Mouse (Mus musculus) brain, embryonic 14.5 days (tissue): Measurements from ENCODE around the gene Srsf10. TPM values are rescaled to one million over a fixed set of nuclear protein-coding genes. Genes with fewer than 3 reads are reported as not detected.

Experiments used
- DNase-seq: peaks from one replicate; pipeline ENCODE4 v3.0.0-alpha.2; 2011; ENCODE audit warnings: low read depth
- CTCF ChIP-seq: fragments of 200-500 bp; IDR thresholded peaks from 2 replicates; pipeline ENCODE4 v1.5.1; 2012; ENCODE audit warnings: inconsistent platforms, mild to moderate bottlenecking, moderate library complexity, borderline replicate concordance; ENCODE audit not compliant: insufficient read depth, insufficient read length; ENCODE audit errors: extremely low read depth
- POLR2A ChIP-seq: fragments of 200-500 bp; IDR thresholded peaks from 2 replicates; pipeline ENCODE4 v1.6.1; 2012; ENCODE audit warnings: mild to moderate bottlenecking, inconsistent platforms, borderline replicate concordance; ENCODE audit not compliant: poor library complexity, insufficient read depth, insufficient read length, severe bottlenecking; ENCODE audit errors: extremely low read depth
- polyA plus RNA-seq: library from polyadenylated mRNA; depleted of rRNA; stranded (reverse); fragments of >200 nt; gene quantifications from 2 replicates; pipeline ENCODE4 v1.2.3, GENCODE M21; 2012

Gene Srsf10
- polyA plus RNA-seq, 1 experiment = 128 TPM

DNA sequence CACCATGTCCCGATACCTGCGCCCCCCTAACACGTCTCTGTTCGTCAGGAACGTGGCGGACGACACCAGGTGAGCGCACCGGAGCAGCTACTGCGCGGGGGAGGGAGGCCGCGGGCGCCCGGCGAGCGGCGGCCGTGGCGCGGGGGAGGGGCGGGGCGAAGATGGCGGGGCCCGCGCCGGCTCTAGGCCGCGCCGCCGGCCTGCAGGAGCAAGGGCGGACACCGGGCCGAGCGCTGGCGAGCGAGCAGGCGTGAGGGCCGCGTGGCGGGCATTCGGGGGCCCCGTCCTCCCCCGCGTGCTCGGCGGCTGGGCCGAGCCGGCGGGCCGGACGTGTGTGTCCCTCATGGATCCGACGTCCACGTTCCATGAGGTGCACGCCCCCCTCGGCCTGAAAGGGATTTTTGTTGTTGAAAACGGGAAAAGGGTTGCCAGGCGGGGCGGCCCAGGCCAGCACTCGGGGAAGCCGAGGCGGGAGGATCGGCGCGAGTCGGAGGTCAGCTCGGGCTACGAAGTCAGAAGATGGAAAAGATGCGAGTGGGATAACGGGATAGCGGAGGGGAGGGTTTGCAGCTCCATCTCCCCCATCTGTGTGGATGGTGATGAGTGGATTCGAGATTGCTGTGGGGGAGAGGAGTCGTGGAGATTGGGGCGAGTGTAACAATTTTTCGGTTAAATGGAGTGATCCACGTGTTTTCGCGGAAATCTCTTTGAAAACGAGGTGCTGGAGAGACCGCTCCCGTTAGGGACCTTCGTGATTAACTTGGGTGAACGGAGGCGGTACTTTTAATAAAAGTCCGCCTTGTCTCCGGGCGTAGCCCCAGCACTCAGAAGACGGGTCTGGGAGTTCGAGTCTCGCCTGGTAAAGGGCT, 910 bp downstream of the Srsf10 start:
- no peak for TF ChIP-seq POLR2A
- TF ChIP-seq CTCF = no peak
- DNase-seq = peak; percentile 80

DNA sequence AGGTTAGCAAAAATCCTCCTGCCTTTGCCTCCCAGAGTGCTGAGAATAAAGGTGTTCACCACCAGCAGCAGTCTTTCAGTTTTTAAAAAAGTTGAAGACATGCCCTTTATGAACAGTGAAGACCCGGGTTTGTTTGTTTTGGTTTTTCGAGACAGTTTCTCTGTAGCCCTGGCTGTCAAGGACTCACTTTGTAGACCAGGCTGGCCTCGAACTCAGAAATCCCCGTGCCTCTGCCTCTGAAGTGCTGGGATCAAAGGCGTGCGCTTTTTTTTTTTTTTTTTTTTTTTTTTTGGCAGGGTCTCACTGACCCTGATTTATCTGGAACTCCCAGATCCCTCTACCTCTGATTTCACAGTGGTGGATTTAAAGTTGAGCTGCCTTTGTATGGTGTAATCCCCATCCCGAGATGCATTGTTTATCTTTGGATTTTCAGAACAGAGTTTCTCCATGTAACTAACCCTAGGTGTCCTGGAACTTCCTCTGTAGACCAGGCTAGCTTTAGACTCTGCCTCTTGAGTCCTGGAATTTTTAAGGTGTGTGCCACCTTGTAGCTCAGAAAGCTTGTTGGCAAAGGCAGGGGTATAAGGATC, 2.1 kb downstream of the Srsf10 start:
- no peak for DNase-seq
- TF ChIP-seq CTCF (no peak), POLR2A (no peak)

DNA sequence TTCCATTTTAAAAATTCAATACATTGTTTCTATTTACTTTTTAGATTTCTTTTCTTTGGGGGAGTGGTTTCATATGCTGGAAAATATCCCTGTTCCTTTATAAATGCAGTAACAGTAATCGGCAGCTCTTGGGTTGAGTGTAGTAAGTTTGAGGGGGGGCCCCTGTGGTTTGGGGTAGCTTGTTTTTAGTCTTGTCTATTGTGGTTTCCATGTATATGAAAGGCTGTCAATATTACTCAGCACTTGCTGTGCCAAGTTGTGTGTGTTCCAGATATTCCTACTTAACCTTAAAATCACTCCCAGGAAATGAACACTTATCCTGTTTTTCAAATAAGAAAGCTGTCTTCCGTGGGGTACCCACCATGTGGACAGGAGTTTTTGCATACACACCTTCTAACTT, 13.4 kb downstream of the Srsf10 start:
- no peak for TF ChIP-seq CTCF
- TF ChIP-seq POLR2A = no peak
- no peak for DNase-seq

DNA sequence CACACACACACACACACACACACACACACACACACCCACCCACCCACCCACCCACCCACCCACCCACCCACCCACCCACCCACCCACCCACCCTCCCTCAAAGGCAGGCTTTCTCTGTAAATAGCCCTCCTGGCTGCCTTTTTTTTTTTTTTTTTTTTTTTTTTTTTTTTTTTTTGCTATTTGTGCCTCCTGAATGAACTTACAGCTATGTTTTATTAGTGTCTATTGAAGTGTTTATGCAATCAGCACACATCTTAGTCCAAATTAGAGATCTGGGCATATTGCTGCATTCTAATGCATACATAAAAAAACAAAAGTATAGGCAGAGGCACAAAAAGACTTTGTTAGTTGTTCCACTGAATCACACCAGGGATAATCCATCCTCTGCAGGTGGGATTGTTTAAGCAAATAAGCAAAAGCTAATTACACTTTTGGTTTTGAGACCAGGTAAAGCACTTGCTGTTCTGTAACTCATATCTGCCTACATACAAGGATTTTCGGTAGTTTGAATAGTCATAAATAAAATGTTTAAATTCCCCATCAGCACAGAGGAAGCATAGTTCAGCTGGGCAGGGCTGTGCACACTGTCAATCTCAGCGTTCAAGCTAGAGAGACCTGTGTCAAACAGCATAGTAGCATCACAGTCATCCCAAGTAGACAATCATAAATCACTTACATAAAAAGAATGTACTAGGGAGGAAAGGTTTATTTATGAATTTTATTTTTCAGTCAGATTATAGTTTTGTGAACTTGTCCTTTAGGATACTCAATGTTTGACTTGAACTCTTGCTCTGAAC, 14.9 kb downstream of the Srsf10 start:
- no peak for DNase-seq
- TF ChIP-seq POLR2A = no peak
- TF ChIP-seq CTCF = no peak

DNA sequence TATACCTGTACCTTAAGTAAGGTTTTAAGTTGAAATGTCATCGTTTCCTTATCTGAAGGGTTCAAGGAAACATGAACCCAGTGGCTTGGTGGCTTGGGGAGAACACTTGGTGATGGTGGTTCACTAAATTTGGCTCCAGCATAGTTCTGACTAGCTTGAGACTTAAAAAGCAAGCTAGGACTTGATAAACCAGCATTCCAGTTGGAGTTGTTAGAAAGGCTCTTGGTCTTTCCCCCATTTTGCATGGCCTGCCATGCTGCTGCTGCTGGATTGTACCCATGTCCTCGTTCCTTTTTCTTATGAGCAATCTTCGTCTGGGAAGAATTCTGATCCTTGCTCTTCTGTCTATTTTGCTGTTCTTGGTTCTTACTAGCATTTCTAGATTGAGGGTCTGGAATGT, 16.5 kb downstream of the Srsf10 start:
- no peak for DNase-seq
- TF ChIP-seq CTCF (no peak), POLR2A (no peak)

DNA sequence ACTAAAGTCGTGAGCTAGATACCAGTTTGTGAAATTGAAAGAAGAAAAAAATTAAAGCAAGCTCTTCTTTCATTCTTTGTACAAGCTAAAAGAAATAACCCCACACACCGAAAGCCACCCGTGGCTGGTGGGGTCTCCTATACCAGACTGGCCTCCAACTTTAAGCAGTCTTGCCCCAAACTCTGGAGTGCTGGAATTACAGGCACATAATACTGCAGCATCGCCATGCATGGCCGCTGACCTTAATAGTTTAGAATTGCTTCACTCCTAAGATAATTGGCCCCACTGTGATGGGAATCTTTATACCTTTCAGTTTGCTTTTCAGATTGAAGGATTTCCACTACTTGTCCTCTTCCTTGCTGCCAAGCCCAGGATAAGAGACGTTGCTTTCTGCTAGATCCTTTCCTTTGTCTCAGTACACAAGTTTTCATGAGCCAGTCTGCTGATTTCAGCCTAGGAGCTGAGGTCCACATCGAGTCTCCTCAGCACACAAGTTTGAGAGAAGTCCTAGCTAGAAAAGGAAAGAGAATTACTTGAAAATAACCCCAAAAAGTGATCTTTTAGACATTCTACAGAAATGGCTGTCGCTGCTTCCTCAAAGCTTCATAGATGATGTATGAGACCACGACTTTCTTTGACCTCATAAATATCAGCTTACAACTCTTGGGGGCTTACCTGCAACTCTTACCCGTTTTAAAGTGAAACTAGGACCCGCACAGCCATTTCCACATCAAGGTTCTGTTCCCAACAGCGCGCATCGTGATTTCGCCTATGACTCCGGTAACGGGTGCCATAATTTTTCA, 17.2 kb downstream of the Srsf10 start:
- TF ChIP-seq CTCF (no peak), POLR2A (no peak)
- no peak for DNase-seq

DNA sequence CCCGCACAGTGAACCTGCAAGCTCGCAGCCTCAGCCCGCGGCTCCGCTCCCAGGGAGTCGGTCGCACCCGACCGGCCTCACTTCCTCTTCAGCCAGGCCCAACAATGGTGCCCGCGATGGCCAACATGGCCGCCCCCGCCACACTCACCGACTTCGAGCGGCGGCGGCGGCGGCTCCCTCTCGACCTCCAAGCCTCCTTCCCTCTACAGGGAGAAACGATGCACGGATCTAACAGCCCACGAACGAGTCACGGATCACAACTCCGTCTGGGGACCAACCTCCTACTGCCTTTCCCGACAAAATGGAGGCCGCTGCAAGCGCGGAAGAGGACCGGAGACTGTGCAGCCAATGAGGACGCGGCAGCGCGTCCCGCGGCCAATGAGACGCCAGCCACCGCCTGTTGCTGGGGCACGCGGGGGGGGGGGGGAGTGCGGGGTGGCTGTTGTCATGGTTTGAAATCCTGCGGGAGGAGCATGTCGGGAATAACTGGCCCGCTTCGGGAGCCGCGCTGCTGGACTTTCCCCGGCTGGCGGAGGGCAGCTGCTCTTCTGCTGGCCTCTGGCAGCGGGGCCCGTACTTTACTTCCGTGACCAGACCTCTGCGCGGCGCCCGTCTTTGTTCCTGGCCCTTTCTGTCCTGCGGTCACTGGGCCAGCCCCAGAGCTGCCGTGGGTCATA, 18.1 kb downstream of the Srsf10 start, which contains the start of gene Pnrc2:
Gene Pnrc2 (minus strand): TSS at position 325 of the 677 bp plus-strand sequence.
- TF ChIP-seq CTCF (no peak), POLR2A (peak; percentile 43; the same call in 1 of the 2 replicates)
- DNase-seq = peak; percentile 98

DNA sequence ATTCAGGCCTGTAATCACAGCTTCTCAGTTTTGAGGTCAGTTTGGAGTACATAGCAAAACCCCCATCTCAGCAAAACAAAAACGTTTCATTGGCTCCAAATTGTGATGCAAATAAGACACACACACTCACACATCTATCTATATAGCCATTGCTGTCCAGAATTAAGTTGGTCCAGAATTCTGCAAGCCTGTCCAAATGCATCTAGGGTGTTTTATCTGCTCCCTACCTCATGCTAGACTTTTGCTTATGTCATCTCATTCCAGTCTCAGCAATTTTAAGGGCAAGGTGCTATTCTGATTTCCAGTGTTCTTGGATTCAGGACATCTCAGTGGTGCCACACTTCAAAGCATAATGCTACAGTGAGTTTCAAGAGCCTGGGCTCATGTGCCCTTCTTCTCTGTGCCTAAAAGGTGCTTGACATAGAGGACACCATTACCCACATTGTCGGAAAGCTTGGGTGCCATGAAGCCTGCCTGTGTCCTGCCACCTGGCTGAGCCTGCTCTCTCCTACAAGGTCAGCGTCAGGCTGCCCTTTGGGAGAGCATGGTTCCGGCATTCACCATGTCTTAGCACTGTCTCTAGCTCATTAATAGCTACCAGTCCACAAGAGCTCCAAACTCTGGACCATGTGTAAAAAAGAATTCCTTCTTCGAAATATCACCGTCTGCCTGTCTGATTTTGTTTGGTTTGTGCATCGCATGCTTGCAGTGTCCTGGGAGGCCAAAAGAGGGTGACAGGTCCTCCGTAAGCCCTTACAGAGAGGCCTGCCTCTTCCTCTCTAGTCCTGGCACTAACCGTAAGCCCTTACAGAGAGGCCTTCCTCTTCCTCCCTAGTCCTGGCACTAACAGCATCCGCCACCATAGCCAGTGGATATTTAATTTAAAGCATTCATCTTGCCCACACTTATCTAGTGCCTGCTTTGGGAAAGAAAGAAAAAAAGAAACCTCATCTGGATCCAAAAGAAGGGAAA, 19.3 kb downstream of the Srsf10 start:
- TF ChIP-seq CTCF = no peak
- no peak for TF ChIP-seq POLR2A
- no peak for DNase-seq

DNA sequence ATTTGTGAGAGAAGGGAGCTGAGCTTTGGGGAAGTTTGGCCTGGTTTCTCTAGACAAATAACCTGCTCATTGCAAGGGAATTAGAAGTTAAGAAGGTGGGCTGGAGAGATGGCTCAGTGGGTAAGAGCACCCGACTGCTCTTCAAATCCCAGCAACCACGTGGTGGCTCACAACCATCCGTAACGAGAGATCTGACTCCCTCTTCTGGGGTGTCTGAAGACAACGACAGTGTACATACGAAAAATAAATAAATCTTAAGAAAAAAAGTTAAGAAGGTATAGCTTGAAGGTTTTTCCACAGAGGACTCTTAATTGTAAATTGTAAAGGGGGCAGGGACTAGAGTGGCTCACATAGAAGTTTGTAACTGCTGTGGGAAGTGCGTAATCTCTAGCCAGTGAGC, 20.0 kb downstream of the Srsf10 start:
- TF ChIP-seq CTCF (no peak), POLR2A (no peak)
- no peak for DNase-seq
